Mouse (Mus musculus) liver, embryonic 14.5 days (tissue): Measurements from ENCODE around the gene Tmc6. TPM values are rescaled to one million over a fixed set of nuclear protein-coding genes. Genes with fewer than 3 reads are reported as not detected.

Experiments used
- ATAC-seq: fragments of 200-750 bp; cut with Nextera tagmentation; 2 replicates; pipeline ENCODE4 v1.8.0; 2017; ENCODE audit warnings: moderate number of reproducible peaks, mild to moderate bottlenecking, moderate library complexity; ENCODE audit not compliant: insufficient read depth
- DNase-seq, 3 experiments: peaks; one replicate each; pipeline ENCODE4 v3.0.0-alpha.2; 2012 to 2013; ENCODE audit warnings: low read depth in 3 of 3, low spot score in 3 of 3
- H3K27ac ChIP-seq: fragments of 300-500 bp; sonication (generic); 2 replicates; pipeline ENCODE4 v1.5.1; 2014; ENCODE audit warnings: moderate library complexity, mild to moderate bottlenecking, control low read depth, inconsistent platforms
- H3K27me3 ChIP-seq: fragments of 300-500 bp; sonication (generic); 2 replicates; pipeline ENCODE4 v1.6.1; 2014; ENCODE audit warnings: mild to moderate bottlenecking, low read length, moderate library complexity; ENCODE audit not compliant: control insufficient read depth, insufficient read depth
- H3K36me3 ChIP-seq: fragments of 300-500 bp; sonication (generic); replicated peaks from 2 replicates; pipeline ENCODE4 v1.6.1; 2014; ENCODE audit warnings: low read depth; ENCODE audit not compliant: control insufficient read depth, insufficient read depth
- H3K4me1 ChIP-seq, 2 experiments: fragments of 200-500 bp in 1 of 2; fragments of 300-500 bp in 1 of 2; sonication (generic) in 1 of 2; replicated peaks; 2 replicates each; pipeline ENCODE4 v1.6.1; 2012 to 2014; ENCODE audit warnings: antibody characterized with exemption in 1 of 2, inconsistent platforms in 1 of 2, low read length in 1 of 2; ENCODE audit not compliant: control insufficient read depth in 2 of 2, insufficient read depth in 2 of 2
- H3K4me2 ChIP-seq: fragments of 300-500 bp; sonication (generic); 2 replicates; pipeline ENCODE4 v1.6.1; 2014; ENCODE audit warnings: low read depth, mild to moderate bottlenecking, control low read depth, moderate library complexity
- H3K4me3 ChIP-seq, 2 experiments: fragments of 200-500 bp in 1 of 2; fragments of 300-500 bp in 1 of 2; sonication (generic) in 1 of 2; 2 replicates each; pipeline ENCODE4 v1.5.1; 2012 to 2014; ENCODE audit warnings: low read depth in 2 of 2, low read length in 2 of 2, mild to moderate bottlenecking in 2 of 2, control low read depth in 1 of 2, inconsistent platforms in 1 of 2, moderate library complexity in 1 of 2; ENCODE audit not compliant: insufficient read depth in 1 of 2
- H3K9ac ChIP-seq: fragments of 300-500 bp; sonication (generic); replicated peaks from 2 replicates; pipeline ENCODE4 v1.6.1; 2014; ENCODE audit warnings: mild to moderate bottlenecking, control low read depth, moderate library complexity
- H3K9me3 ChIP-seq: fragments of 300-500 bp; sonication (generic); 2 replicates; pipeline ENCODE4 v1.6.1; 2016; ENCODE audit warnings: low read length, mixed read lengths; ENCODE audit not compliant: control insufficient read depth
- CTCF ChIP-seq: IDR thresholded peaks from 2 replicates; pipeline ENCODE4 v1.5.1; 2016; ENCODE audit warnings: antibody characterized with exemption, low read depth, control low read depth
- EP300 ChIP-seq: IDR thresholded peaks from 2 replicates; pipeline ENCODE4 v1.6.1; 2016; ENCODE audit warnings: antibody characterized with exemption, low read depth
- WGBS: fragments of 180-500 bp; shearing (Covaris S2); extraction: QIAGEN DNeasy Blood & Tissue Kit; methylation state at CpG from one replicate; pipeline ENCODE4 v1.1.7; 2014; ENCODE audit not compliant: insufficient replicate concordance; 5-methylcytosine and 5-hydroxymethylcytosine counted together
- polyA plus RNA-seq, 2 experiments: library from polyadenylated mRNA; depleted of rRNA in 1 of 2; stranded (reverse) in 1 of 2; unstranded in 1 of 2; fragments of >200 nt; fragmentation: Nextera tagmentation in 1 of 2; extraction: Ambion mirVana in 1 of 2; gene quantifications; 2 replicates each; pipeline versions ENCODE4 v1.2.1 to v1.2.3; 2012 to 2014

Gene Tmc6
- polyA plus RNA-seq, 2 experiments, result 40.5 to 51.8 TPM

- H3K4me2 ChIP-seq, result peak overlapping the region; percentile 87
- peak; percentile 22 for ATAC-seq
- TF ChIP-seq CTCF (no peak), EP300 (no peak)
- peak overlapping the region; percentile 85 for H3K9ac ChIP-seq
- peaks cover 50 to 56% of the 10 kb centered on the region in 2 experiments for H3K4me1 ChIP-seq
- DNase-seq, result no peak
- H3K36me3 ChIP-seq, result peaks cover 25% of the 10 kb centered on the region
- peak overlapping the region; percentile 99 for H3K27ac ChIP-seq
- WGBS, result 18% methylated on average over 5 of the region's 5 CpGs
- no peaks in the 10 kb centered on the region for H3K27me3 ChIP-seq
- H3K9me3 ChIP-seq, result no peaks in the 10 kb centered on the region
- H3K4me3 ChIP-seq, result peak overlapping the region; percentile 77 to 88
Measured at GRCm38 (mm10) chr11:117796954-117797353, 15.0 kb upstream of the Tmc6 start.

DNA sequence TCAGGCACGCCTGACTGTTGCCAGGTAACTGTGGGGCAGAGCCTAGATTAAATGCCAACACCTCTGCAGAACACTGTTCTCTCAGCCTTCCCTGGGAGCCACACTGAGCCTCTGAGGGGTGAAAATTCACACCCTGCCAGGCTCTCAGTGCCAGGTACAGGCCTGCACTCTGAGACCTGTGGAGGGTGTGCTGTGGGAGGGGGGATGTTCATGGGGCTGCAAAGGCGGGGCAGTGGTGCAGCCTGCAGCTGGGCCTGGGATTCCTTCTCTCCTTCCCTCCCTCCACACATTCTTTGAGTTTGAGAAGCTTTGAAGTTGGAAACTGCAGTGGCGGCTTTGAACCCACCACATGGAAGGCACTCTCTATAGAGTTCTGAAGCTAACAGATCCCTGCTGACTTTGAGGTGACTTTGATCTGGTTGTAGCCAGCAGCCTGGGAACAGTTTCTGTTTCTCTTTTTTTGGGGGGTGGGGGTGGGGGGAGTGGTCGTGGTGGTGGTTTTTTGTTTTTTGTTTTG lies 12.1 kb upstream of the Tmc6 start:
- 77% methylated on average over 4 of the region's 4 CpGs for WGBS
- H3K9ac ChIP-seq, result no peak overlapping the region

DNA sequence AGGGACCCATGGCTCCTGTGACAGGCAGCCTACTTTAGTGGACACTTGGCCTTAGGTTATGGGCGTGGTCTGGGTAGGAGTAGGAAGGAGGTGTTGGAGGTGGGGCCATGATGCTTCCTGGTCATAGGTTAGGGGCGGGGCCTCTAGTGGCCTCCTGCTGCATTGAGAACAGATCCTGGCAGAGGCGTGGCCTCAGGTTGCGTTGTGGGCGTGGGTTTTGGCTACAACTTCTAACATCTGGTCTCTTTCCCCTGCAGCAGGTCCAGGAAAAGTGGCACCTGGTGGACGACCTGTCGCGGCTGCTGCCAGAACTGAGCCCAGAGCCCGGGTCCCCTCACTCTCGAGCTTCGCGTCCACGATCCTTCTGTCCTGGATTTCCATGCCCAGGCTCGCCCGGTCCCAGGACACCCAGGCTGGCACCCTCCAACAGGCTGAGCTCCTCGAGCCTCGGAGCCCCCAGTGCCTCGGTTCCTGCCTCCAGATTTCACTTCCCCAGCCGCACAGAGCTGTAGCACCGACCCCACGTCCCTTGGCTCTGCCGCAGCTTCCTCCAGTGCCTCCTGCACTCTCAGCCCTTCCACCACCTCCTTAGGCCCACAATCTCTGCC lies 10.4 kb upstream of the Tmc6 start:
- 7% methylated on average over 22 of the region's 22 CpGs for WGBS
- no peaks in the 10 kb centered on the region for H3K27me3 ChIP-seq
- TF ChIP-seq CTCF, result 0 out of 2 replicates have a peak, but pooled peaks have one; percentile 23
- no peak for TF ChIP-seq EP300
- peak; percentile 89 to 94 (median 91) for DNase-seq
- H3K9ac ChIP-seq, result peak overlapping the region; percentile 56
- peak overlapping the region; percentile 69 for H3K4me2 ChIP-seq
- no peaks in the 10 kb centered on the region for H3K9me3 ChIP-seq
- ATAC-seq, result peak; percentile 75
- peaks cover 14% of the 10 kb centered on the region for H3K36me3 ChIP-seq
- peaks cover 41 to 48% of the 10 kb centered on the region in 2 experiments for H3K4me1 ChIP-seq
- peak overlapping the region in 1 of 2 experiments; percentile 34; a peak in 2 of 4 replicates for H3K4me3 ChIP-seq
- peak overlapping the region; percentile 55 for H3K27ac ChIP-seq

More for the DNA sequence above, 12.1 kb upstream of the Tmc6 start:
- TF ChIP-seq CTCF (no peak), EP300 (no peak)
- Histone ChIP-seq H3K4me3 (no peak overlapping the region), H3K9me3 (no peaks in the 10 kb centered on the region), H3K36me3 (peaks cover 6% of the 10 kb centered on the region), H3K27me3 (no peaks in the 10 kb centered on the region), H3K4me2 (no peak overlapping the region), H3K27ac (peak overlapping the region; percentile 59), H3K4me1 (peaks cover 44 to 49% of the 10 kb centered on the region in 2 experiments)
- no peak for ATAC-seq
- no peak for DNase-seq

DNA sequence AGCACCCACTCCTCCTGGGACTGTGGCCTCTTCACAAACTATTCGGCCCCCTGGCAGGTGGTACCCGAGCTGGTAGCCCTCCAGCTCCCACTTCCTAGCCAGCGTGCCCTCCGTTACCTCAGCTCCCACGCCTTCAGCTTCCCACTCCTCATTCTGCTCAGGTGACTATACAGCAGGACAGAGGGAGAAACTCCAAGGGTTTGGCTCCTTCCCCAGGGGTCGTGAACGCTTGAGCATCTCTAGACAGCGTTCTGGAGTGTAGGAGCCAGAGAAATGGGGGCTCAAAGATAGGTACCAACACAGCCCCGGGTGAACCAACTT lies 9.4 kb upstream of the Tmc6 start:
- no peak overlapping the region for H3K4me3 ChIP-seq
- H3K9me3 ChIP-seq, result no peaks in the 10 kb centered on the region
- TF ChIP-seq CTCF (no peak), EP300 (no peak)
- WGBS, result 83% methylated on average over 9 of the region's 9 CpGs
- no peak for DNase-seq
- H3K4me2 ChIP-seq, result peak overlapping the region; percentile 63; the same call in 1 of the 2 replicates
- no peaks in the 10 kb centered on the region for H3K27me3 ChIP-seq
- ATAC-seq, result no peak
- peak overlapping the region; percentile 55 for H3K27ac ChIP-seq
- peaks cover 32 to 39% of the 10 kb centered on the region in 2 experiments for H3K4me1 ChIP-seq
- no peak overlapping the region for H3K9ac ChIP-seq
- peaks cover 23% of the 10 kb centered on the region for H3K36me3 ChIP-seq

- peak overlapping the region in 1 of 2 experiments; percentile 26; a peak in 2 of 4 replicates for H3K4me3 ChIP-seq
- no peak for DNase-seq
- H3K9me3 ChIP-seq, result no peaks in the 10 kb centered on the region
- WGBS, result 35% methylated on average over 23 of the region's 23 CpGs
- H3K27me3 ChIP-seq, result no peaks in the 10 kb centered on the region
- peak overlapping the region; percentile 63 for H3K4me2 ChIP-seq
- peak overlapping the region; percentile 10 for H3K9ac ChIP-seq
- H3K4me1 ChIP-seq, result peaks cover 26 to 34% of the 10 kb centered on the region in 2 experiments
- H3K36me3 ChIP-seq, result peaks cover 28% of the 10 kb centered on the region
- peak overlapping the region; percentile 55 for H3K27ac ChIP-seq
- no peak for TF ChIP-seq EP300
- peak; percentile 77 for TF ChIP-seq CTCF
- peak; percentile 68 for ATAC-seq
Measured at GRCm38 (mm10) chr11:117790703-117791440, 8.9 kb upstream of the Tmc6 start.
